Mouse (Mus musculus): ENCODE data around the gene Nrcam. TPM values are rescaled to one million over a fixed set of nuclear protein-coding genes. Genes with fewer than 3 reads are reported as not detected.

Gene Nrcam
- polyA plus RNA-seq, 1 experiment from 2014 or later, result 5.7 TPM

DNA sequence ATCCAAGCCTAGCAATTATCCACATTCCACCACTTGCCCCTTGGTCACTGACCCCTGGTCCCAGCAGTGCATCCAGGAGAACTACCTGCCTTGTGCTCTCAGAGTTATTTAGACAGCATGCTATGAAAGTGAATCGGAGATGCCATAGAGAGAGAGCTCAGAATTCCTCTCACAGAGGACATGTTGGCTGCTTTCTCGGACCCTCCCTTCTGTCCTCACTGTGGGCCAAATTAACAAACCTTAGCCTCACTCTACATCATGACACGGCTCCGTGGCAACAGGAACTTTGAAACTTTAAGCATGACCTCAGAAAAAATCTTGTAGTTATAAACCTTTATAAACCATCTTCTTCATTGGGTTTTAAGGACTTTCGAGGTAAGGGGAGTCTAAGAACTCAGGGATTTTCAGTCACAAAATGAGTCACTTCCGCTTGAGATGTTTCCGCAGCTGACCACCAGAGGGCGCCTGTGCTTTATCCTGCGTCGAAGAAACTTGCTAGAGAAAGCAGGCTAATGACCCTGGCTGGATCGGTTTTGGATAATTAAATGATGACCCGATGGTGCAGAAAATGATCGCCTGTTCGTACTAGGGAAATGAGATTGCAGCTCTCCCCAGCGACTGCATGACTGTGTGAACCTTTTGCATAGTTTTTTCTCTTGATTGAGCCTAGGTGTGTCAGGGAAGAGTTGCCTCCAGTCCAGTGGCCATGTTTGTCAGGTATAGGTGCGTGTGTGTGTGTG lies 272.9 kb downstream of the Nrcam start:
- Histone ChIP-seq H3K27ac (ENCODE audit: low read length) (no peak overlapping the region), H3K4me1 (ENCODE audit: control insufficient read depth, insufficient read depth, low read length) (no peaks in the 10 kb centered on the region), H3K27me3 (ENCODE audit: control insufficient read depth, insufficient read depth, low read length) (no peaks in the 10 kb centered on the region), H3K4me3 (replicated peaks; ENCODE audit: low read length) (no peak overlapping the region), H3K9me3 (replicated peaks; ENCODE audit: control insufficient read depth, low read length) (no peaks in the 10 kb centered on the region), H3K4me2 (ENCODE audit: low read depth, low read length) (no peak overlapping the region), H3K36me3 (ENCODE audit: control insufficient read depth, insufficient read depth, low read length) (no peaks in the 10 kb centered on the region), H3K9ac (ENCODE audit: low read length) (no peak overlapping the region)
- no peak for ATAC-seq (ENCODE audit: insufficient read depth, low FRiP score)
- 38% methylated on average over 16 of the region's 16 CpGs for WGBS

DNA sequence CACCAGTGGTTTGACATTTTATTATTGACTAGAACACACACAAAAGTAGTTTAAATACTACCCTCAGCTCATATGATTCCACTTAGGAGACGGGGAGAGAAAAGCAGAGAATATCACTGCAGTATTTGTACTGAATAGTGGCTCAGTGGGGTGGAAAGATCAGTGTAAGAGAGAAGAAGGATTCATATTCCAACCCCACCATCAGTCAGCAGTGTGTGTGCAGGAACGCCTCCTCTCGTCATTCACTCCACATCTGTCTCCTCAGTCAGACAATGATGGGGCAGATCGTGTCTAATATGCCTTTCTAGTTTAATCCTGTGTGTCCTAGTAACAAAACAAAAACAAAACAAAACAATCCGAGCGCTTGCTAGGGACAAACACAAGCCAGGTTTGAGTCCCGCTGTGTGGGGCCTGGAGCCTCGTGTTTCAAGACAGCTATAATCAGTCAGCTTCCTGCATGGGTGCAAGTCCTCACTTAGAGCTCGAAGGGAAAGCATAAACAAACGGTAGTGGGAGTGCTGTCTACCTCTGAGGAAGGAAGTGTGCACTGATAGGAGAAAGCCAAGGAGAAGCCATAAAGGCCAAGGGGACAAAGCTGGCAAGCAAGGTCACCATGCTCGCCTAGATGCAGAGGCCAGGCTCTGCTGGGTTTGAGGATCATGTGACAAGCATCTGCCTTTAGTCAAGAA lies 273.7 kb downstream of the Nrcam start:
- Histone ChIP-seq H3K27ac (ENCODE audit: low read length) (no peak overlapping the region), H3K9me3 (replicated peaks; ENCODE audit: control insufficient read depth, low read length) (no peaks in the 10 kb centered on the region), H3K4me1 (ENCODE audit: control insufficient read depth, insufficient read depth, low read length) (no peaks in the 10 kb centered on the region), H3K27me3 (ENCODE audit: control insufficient read depth, insufficient read depth, low read length) (no peaks in the 10 kb centered on the region), H3K4me3 (replicated peaks; ENCODE audit: low read length) (no peak overlapping the region), H3K4me2 (ENCODE audit: low read depth, low read length) (no peak overlapping the region), H3K36me3 (ENCODE audit: control insufficient read depth, insufficient read depth, low read length) (no peaks in the 10 kb centered on the region), H3K9ac (ENCODE audit: low read length) (no peak overlapping the region)
- 49% methylated on average over 11 of the region's 11 CpGs for WGBS
- no peak for ATAC-seq (ENCODE audit: insufficient read depth, low FRiP score)

DNA sequence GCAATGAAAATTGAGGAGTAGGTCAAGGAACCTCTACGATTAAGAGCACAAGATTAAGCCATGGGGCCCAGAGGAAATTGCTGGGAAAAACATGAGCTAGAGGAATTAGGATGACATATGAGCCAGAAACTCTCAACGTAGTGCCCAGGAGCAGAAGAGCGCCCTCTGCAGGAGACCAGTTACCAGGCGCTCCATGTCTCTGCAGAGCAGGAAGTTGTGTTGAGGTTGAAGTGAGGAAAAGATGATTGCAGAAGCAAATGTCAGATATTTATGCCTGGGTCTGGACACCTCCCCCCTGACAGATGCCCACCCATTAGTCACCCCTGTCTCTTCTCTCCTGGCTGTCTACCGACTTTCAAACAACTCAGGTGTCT lies 274.3 kb downstream of the Nrcam start:
- H3K27ac ChIP-seq (ENCODE audit: low read length), result no peak overlapping the region
- no peaks in the 10 kb centered on the region for H3K36me3 ChIP-seq (ENCODE audit: control insufficient read depth, insufficient read depth, low read length)
- no peaks in the 10 kb centered on the region for H3K9me3 ChIP-seq (replicated peaks; ENCODE audit: control insufficient read depth, low read length)
- H3K4me2 ChIP-seq (ENCODE audit: low read depth, low read length), result no peak overlapping the region
- no peak for ATAC-seq (ENCODE audit: insufficient read depth, low FRiP score)
- H3K9ac ChIP-seq (ENCODE audit: low read length), result no peak overlapping the region
- H3K4me3 ChIP-seq (replicated peaks; ENCODE audit: low read length), result no peak overlapping the region
- no peaks in the 10 kb centered on the region for H3K27me3 ChIP-seq (ENCODE audit: control insufficient read depth, insufficient read depth, low read length)
- 63% methylated on average over 5 of the region's 5 CpGs for WGBS
- H3K4me1 ChIP-seq (ENCODE audit: control insufficient read depth, insufficient read depth, low read length), result no peaks in the 10 kb centered on the region

- 76% methylated on average over 2 of the region's 2 CpGs for WGBS
- H3K36me3 ChIP-seq (ENCODE audit: control insufficient read depth, insufficient read depth, low read length), result no peaks in the 10 kb centered on the region
- no peaks in the 10 kb centered on the region for H3K4me1 ChIP-seq (ENCODE audit: control insufficient read depth, insufficient read depth, low read length)
Measured at GRCm38 (mm10) chr12:44617001-44617421, 288.3 kb downstream of the Nrcam start.

DNA sequence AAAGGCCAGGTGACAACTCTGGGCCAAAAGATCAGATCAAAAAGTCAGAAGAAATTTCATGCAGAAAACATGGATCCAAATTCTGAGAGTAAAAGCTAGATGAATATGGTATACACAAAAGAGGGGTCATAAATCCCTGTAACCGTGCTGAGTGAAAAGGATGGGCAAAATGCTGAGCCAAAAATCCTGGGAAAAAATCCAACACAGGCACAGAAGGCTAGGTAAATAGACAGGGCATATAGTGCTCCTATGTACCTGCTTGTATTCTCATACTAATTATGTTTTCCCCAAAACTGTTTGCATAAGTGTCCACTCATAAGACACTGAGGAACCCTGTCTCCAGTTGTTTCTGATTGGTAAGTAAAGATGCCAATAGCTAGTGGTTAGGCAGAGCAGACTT lies 288.8 kb downstream of the Nrcam start:
- no peaks in the 10 kb centered on the region for H3K36me3 ChIP-seq (ENCODE audit: control insufficient read depth, insufficient read depth, low read length)

More at GRCm38 (mm10) chr12:44617001-44617421, 288.3 kb downstream of the Nrcam start:
- ATAC-seq (ENCODE audit: insufficient read depth, low FRiP score), result no peak
- Histone ChIP-seq H3K9ac (ENCODE audit: low read length) (no peak overlapping the region), H3K4me3 (replicated peaks; ENCODE audit: low read length) (no peak overlapping the region), H3K27me3 (ENCODE audit: control insufficient read depth, insufficient read depth, low read length) (no peaks in the 10 kb centered on the region), H3K27ac (ENCODE audit: low read length) (no peak overlapping the region), H3K4me2 (ENCODE audit: low read depth, low read length) (no peak overlapping the region), H3K9me3 (replicated peaks; ENCODE audit: control insufficient read depth, low read length) (no peaks in the 10 kb centered on the region)

DNA sequence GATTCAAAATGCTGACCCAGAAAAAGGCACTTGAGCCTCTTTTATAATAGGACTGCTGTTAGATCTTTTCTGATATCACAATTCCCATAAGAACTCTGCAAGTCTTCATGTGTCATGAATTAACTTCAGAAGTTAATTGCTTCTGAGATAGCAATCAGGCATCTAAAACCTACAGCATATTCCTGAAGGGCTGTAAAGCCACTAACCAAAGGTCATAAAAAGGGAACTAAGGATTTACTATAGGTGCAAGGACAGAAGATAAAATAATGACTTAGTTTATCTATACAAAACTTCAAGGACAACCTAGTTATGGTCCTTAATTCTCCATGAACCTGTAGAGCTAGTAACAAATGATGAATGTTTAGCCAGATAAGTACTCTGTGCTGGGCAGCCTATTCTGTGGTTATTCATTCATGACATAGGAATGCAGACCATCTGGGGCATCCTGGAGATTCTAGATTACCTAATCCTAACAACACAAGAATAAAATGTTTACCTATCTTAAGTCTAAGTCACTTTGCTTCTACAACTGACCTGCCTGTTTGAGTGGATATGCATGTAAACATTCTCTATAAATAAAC lies 310.7 kb downstream of the Nrcam start:
- Histone ChIP-seq H3K9ac (ENCODE audit: low read length) (no peak overlapping the region), H3K4me1 (ENCODE audit: control insufficient read depth, insufficient read depth, low read length) (no peaks in the 10 kb centered on the region), H3K4me2 (ENCODE audit: low read depth, low read length) (no peak overlapping the region), H3K27me3 (ENCODE audit: control insufficient read depth, insufficient read depth, low read length) (no peaks in the 10 kb centered on the region), H3K9me3 (replicated peaks; ENCODE audit: control insufficient read depth, low read length) (no peaks in the 10 kb centered on the region), H3K36me3 (ENCODE audit: control insufficient read depth, insufficient read depth, low read length) (no peaks in the 10 kb centered on the region), H3K4me3 (replicated peaks; ENCODE audit: low read length) (no peak overlapping the region), H3K27ac (ENCODE audit: low read length) (no peak overlapping the region)
- no peak for ATAC-seq (ENCODE audit: insufficient read depth, low FRiP score)

More for the DNA sequence above, 288.8 kb downstream of the Nrcam start:
- Histone ChIP-seq H3K27ac (ENCODE audit: low read length) (no peak overlapping the region), H3K4me1 (ENCODE audit: control insufficient read depth, insufficient read depth, low read length) (no peaks in the 10 kb centered on the region), H3K9me3 (replicated peaks; ENCODE audit: control insufficient read depth, low read length) (no peaks in the 10 kb centered on the region), H3K27me3 (ENCODE audit: control insufficient read depth, insufficient read depth, low read length) (no peaks in the 10 kb centered on the region), H3K4me2 (ENCODE audit: low read depth, low read length) (no peak overlapping the region), H3K4me3 (replicated peaks; ENCODE audit: low read length) (no peak overlapping the region), H3K9ac (ENCODE audit: low read length) (no peak overlapping the region)
- WGBS, result 67% methylated on average over 1 of the region's 1 CpGs
- no peak for ATAC-seq (ENCODE audit: insufficient read depth, low FRiP score)

- H3K9me3 ChIP-seq (replicated peaks; ENCODE audit: control insufficient read depth, low read length), result no peaks in the 10 kb centered on the region
- H3K27me3 ChIP-seq (ENCODE audit: control insufficient read depth, insufficient read depth, low read length), result no peaks in the 10 kb centered on the region
- H3K4me1 ChIP-seq (ENCODE audit: control insufficient read depth, insufficient read depth, low read length), result no peaks in the 10 kb centered on the region
- 38% methylated on average over 1 of the region's 1 CpGs for WGBS
- no peak overlapping the region for H3K9ac ChIP-seq (ENCODE audit: low read length)
- no peak overlapping the region for H3K27ac ChIP-seq (ENCODE audit: low read length)
- no peak overlapping the region for H3K4me3 ChIP-seq (replicated peaks; ENCODE audit: low read length)
- ATAC-seq (ENCODE audit: insufficient read depth, low FRiP score), result no peak
- no peaks in the 10 kb centered on the region for H3K36me3 ChIP-seq (ENCODE audit: control insufficient read depth, insufficient read depth, low read length)
- no peak overlapping the region for H3K4me2 ChIP-seq (ENCODE audit: low read depth, low read length)
Measured at GRCm38 (mm10) chr12:44640579-44640978, 311.9 kb downstream of the Nrcam start.

Other genes with a start within 250 kb of the Nrcam start
- gene Dnajb9, start 118.6 kb upstream of the Nrcam start, polyA plus RNA-seq (2015; fragmentation: Nextera tagmentation; extraction: Ambion mirVana), result 23.1 and 24.6 TPM in 2 replicates
- 59.2 and 60.5 TPM in 2 replicates for gene Pnpla8, start 107.5 kb upstream of the Nrcam start, polyA plus RNA-seq (2015; fragmentation: Nextera tagmentation; extraction: Ambion mirVana)

All from stomach, embryonic 16.5 days (tissue).